Mouse (Mus musculus) myocyte (in vitro differentiated cells): ENCODE measurements at regions not wholly inside any gene's neighbourhood (a gene's known extent, or its start where the extent isn't known, plus 50 kb on each side); places are given as distances from the start of the nearest gene placed in this dataset.

Experiments used
- H3K27me3 ChIP-seq: one replicate; pipeline ENCODE4 v1.6.1; 2011; ENCODE audit not compliant: control insufficient read depth, insufficient read depth, insufficient read length
- H3K36me3 ChIP-seq: one replicate; pipeline ENCODE4 v1.6.1; 2011; ENCODE audit not compliant: control insufficient read depth, insufficient read depth
- H3K4me2 ChIP-seq: one replicate; pipeline ENCODE4 v1.6.1; 2011; ENCODE audit warnings: low read depth, control low read depth
- H3K4me3 ChIP-seq: one replicate; pipeline ENCODE4 v1.5.1; 2011; ENCODE audit warnings: mild to moderate bottlenecking, control low read depth, moderate library complexity
- H3K79me2 ChIP-seq: one replicate; pipeline ENCODE4 v1.6.1; 2011; ENCODE audit not compliant: control insufficient read depth, insufficient read depth
- H3ac ChIP-seq: one replicate; pipeline ENCODE4 v1.6.1; 2011; ENCODE audit not compliant: control insufficient read depth, insufficient read length
- CEBPB ChIP-seq: IDR thresholded peaks from 2 replicates; pipeline ENCODE4 v1.6.1; 2011; ENCODE audit warnings: mild to moderate bottlenecking, moderate library complexity; ENCODE audit not compliant: poor library complexity, insufficient read depth, severe bottlenecking
- E2F4 ChIP-seq: IDR thresholded peaks from one replicate; pipeline ENCODE4 v1.6.1; 2011; ENCODE audit warnings: mild to moderate bottlenecking, control low read depth, moderate library complexity; ENCODE audit not compliant: insufficient read depth
- MAX ChIP-seq: IDR thresholded peaks from one replicate; pipeline ENCODE4 v1.6.1; 2011; ENCODE audit warnings: low read depth, mild to moderate bottlenecking, control low read depth
- MYOD1 ChIP-seq, 3 experiments: IDR thresholded peaks; one replicate each; pipeline ENCODE4 v1.6.1; 2011; ENCODE audit warnings: control low read depth in 2 of 3, low read depth in 2 of 3, mild to moderate bottlenecking in 2 of 3, moderate library complexity in 1 of 3; ENCODE audit not compliant: insufficient read length in 2 of 3, control insufficient read depth in 1 of 3
- MYOG ChIP-seq, 3 experiments: IDR thresholded peaks; one replicate each; pipeline ENCODE4 v1.6.1; 2011; ENCODE audit warnings: control low read depth in 2 of 3, low read depth in 2 of 3, mild to moderate bottlenecking in 2 of 3; ENCODE audit not compliant: insufficient read length in 2 of 3, control insufficient read depth in 1 of 3, insufficient read depth in 1 of 3
- POLR2A ChIP-seq: IDR thresholded peaks from one replicate; pipeline ENCODE4 v1.6.1; 2011; ENCODE audit warnings: low read depth, mild to moderate bottlenecking, control low read depth, moderate library complexity; ENCODE audit not compliant: insufficient read length
- POLR2AphosphoS2 ChIP-seq: IDR thresholded peaks from one replicate; pipeline ENCODE4 v1.6.1; 2011; ENCODE audit warnings: low read depth, control low read depth; ENCODE audit not compliant: insufficient read length
- REST ChIP-seq: IDR thresholded peaks from one replicate; pipeline ENCODE4 v1.6.1; 2011; ENCODE audit warnings: mild to moderate bottlenecking, control low read depth, moderate library complexity; ENCODE audit not compliant: insufficient read depth, insufficient read length
- SRF ChIP-seq: IDR thresholded peaks from one replicate; pipeline ENCODE4 v1.6.1; 2011; ENCODE audit warnings: low read depth; ENCODE audit not compliant: control insufficient read depth, insufficient read length
- TCF12 ChIP-seq: IDR thresholded peaks from one replicate; pipeline ENCODE4 v1.6.1; 2011; ENCODE audit warnings: mild to moderate bottlenecking, control low read depth; ENCODE audit not compliant: poor library complexity, insufficient read depth, severe bottlenecking
- TCF3 ChIP-seq: IDR thresholded peaks from one replicate; pipeline ENCODE4 v1.6.1; 2011; ENCODE audit warnings: low read depth, control low read depth; ENCODE audit not compliant: insufficient read length
- USF1 ChIP-seq: IDR thresholded peaks from one replicate; pipeline ENCODE4 v1.6.1; 2011; ENCODE audit warnings: low read depth, mild to moderate bottlenecking, control low read depth, moderate library complexity

DNA sequence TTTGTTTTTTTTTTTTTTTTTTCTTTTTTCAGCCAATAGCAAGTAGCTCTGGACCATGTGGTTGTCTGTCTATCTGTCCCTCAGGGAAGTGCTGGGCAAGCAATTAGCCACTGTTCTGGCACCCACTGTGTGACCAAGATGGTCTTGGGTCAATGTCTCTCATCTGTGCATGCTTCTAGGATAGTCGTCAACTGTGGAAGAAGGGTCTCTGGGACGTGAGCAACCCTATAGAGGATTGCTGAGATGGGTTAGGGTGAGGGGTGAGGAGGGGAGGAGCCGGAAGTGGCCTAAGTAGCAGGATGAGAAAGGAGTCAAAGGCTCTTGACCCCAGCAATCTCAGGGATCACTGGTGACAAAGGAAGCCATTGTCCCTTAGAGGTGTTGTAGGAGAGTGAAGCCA, 259.6 kb downstream of the Foxo1 start:
- H3K79me2 ChIP-seq: no peaks in the 10 kb centered on the region
- H3K36me3 ChIP-seq: no peaks in the 10 kb centered on the region
- no peak for TF ChIP-seq MYOD1 (IDR thresholded peaks at IDR 0.05; ENCODE audit: control insufficient read depth in 1 of 3, insufficient read length in 2 of 3, low read depth in 2 of 3)
- no peak for TF ChIP-seq TCF12
- TF ChIP-seq POLR2AphosphoS2: no peak
- TF ChIP-seq POLR2A: no peak
- no peak for TF ChIP-seq USF1
- no peak for TF ChIP-seq TCF3
- no peak for TF ChIP-seq E2F4
- no peak for TF ChIP-seq MAX
- TF ChIP-seq MYOG (IDR thresholded peaks at IDR 0.05; ENCODE audit: control insufficient read depth in 1 of 3, insufficient read depth in 1 of 3, insufficient read length in 2 of 3, low read depth in 2 of 3): no peak
- no peak overlapping the region for H3K4me3 ChIP-seq
- H3ac ChIP-seq: no peak overlapping the region
- H3K4me2 ChIP-seq: no peak overlapping the region
- no peaks in the 10 kb centered on the region for H3K27me3 ChIP-seq

DNA sequence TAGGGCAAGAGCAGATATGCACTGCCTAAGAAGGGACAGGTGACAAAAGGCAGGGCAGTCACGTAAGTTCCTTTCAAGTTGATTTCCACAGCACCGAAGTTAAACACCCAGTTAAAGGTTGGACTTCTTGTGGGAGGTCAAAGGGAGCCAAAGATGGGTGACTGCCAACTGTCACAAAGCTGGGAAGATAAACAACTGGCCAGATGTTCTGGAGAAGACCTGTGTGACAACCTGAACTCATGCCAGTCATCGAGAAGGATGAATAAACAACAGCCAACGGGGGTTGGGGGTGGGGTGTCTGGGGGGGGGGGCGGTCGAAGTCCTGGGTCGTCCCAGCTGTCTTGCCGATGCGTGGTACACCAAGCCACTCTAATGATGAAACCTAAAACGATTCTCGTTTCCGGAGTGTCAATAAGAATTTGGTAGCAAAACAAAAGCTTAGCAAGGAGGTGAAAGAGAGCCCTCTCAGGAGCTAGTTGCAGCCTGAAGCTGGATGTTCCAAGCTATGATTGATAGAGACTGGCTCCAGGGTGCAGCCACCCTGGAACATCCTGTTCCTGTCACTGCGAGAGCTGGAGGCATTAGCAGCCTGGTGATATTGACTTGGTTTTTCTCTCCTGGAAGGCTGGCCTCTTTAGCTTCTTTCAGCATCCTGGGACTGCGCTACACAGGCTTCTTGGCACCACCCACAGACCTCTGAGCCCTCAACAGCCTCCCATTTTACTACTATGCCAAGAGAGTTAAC, 259.0 kb downstream of the Foxo1 start:
- Histone ChIP-seq H3K4me2 (no peak overlapping the region), H3ac (no peak overlapping the region), H3K27me3 (no peaks in the 10 kb centered on the region), H3K4me3 (no peak overlapping the region), H3K79me2 (no peaks in the 10 kb centered on the region), H3K36me3 (no peaks in the 10 kb centered on the region)
- TF ChIP-seq TCF12: no peak
- TF ChIP-seq TCF3: no peak
- no peak for TF ChIP-seq USF1
- TF ChIP-seq POLR2AphosphoS2: no peak
- TF ChIP-seq MAX: no peak
- TF ChIP-seq MYOG (IDR thresholded peaks at IDR 0.05; ENCODE audit: control insufficient read depth in 1 of 3, insufficient read depth in 1 of 3, insufficient read length in 2 of 3, low read depth in 2 of 3): no peak

DNA sequence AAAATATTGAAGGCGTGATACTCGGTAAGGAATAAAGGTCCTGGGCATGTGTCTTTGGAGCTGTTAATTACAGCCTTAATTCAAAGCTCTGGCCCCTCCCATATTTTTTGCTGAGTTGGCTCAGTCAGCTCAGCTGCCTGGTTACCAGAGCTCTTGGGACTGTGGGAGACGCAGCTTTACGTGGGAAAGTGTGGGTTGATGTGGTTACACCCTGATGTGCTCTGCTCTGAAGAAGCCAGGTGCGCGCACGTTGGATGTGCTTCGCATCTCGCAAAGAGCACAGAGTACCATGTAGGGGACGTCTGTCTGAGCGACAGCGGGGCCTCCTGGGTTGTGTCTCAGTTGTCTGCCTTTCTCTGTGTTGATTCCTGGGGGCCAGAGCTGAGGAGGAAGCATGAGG, 254.8 kb downstream of the Foxo1 start:
- Histone ChIP-seq H3K4me2 (no peak overlapping the region), H3K79me2 (no peaks in the 10 kb centered on the region), H3K27me3 (no peaks in the 10 kb centered on the region), H3K4me3 (no peak overlapping the region), H3ac (no peak overlapping the region), H3K36me3 (no peaks in the 10 kb centered on the region)
- TF ChIP-seq USF1 (no peak), REST (no peak), CEBPB (no peak), MYOD1 (IDR thresholded peaks at IDR 0.05; ENCODE audit: control insufficient read depth in 1 of 3, insufficient read length in 2 of 3, low read depth in 2 of 3) (no peak), SRF (no peak), MAX (no peak), E2F4 (no peak), POLR2AphosphoS2 (no peak), TCF12 (no peak), POLR2A (no peak), TCF3 (no peak), MYOG (IDR thresholded peaks at IDR 0.05; ENCODE audit: control insufficient read depth in 1 of 3, insufficient read depth in 1 of 3, insufficient read length in 2 of 3, low read depth in 2 of 3) (no peak)

DNA sequence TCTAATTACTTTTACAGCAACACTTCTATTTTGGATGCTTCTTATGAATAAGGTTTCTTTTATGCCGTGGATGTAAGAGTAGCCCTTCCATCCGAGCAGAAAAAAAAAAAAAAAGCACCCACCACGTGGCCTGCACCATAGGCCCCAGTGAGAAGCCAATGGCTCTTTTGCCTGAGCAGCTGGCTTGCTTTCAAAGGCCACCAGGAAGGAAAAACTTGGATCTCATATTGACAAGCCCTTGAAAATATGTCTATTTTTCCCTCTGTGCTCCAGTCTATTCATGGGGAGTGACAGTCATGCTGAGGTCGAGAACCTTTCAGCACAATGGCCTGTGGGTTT, 252.4 kb downstream of the Foxo1 start:
- Histone ChIP-seq H3K4me3 (no peak overlapping the region), H3K36me3 (no peaks in the 10 kb centered on the region), H3K27me3 (no peaks in the 10 kb centered on the region), H3K79me2 (no peaks in the 10 kb centered on the region), H3K4me2 (no peak overlapping the region), H3ac (no peak overlapping the region)
- TF ChIP-seq E2F4 (no peak), TCF12 (no peak), SRF (no peak)

DNA sequence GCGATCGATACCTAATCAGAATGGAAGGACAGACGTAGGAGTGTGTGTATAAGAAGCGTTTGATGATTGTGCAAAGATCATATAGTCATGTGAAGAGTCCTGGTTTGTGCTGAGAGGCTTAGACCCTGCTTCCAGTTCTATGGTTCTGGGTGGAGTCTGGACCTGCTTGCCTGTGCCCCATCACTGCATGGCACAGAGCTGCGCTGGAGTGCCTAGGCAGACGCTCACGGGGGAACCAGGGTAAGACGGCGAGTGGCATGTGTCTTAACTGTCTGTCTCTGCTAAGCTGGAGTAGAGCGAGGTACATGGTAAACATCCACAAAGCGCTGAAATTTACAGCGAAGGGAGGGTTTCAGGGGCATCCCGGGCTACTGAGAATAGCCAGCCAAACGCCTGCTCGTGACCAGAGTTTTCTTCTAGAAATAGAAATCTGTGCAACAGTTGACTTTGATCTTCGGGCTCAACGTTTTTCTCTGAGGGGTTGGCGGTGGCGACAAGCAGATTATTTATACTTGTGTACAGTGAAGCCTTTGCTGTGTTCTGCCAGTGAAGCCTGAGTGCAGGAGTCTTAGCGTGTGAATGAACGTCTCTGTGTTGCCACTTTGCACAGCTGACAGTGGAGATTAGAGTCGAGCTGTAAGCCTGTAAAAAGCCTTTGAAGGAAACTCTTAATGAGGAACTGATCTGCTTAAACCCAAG, 251.9 kb downstream of the Foxo1 start:
- H3K4me3 ChIP-seq: no peak overlapping the region

More for the DNA sequence above, 251.9 kb downstream of the Foxo1 start:
- H3K4me2 ChIP-seq: no peak overlapping the region
- no peaks in the 10 kb centered on the region for H3K27me3 ChIP-seq
- TF ChIP-seq REST (no peak), MYOG (IDR thresholded peaks at IDR 0.05; ENCODE audit: control insufficient read depth in 1 of 3, insufficient read depth in 1 of 3, insufficient read length in 2 of 3, low read depth in 2 of 3) (no peak), E2F4 (no peak), CEBPB (no peak), POLR2AphosphoS2 (no peak), TCF3 (no peak)
- no peak overlapping the region for H3ac ChIP-seq
- H3K79me2 ChIP-seq: no peaks in the 10 kb centered on the region
- no peaks in the 10 kb centered on the region for H3K36me3 ChIP-seq
